7 mouse cellular contexts compared by ENCODE assay signal in the genomic region with DNA sequence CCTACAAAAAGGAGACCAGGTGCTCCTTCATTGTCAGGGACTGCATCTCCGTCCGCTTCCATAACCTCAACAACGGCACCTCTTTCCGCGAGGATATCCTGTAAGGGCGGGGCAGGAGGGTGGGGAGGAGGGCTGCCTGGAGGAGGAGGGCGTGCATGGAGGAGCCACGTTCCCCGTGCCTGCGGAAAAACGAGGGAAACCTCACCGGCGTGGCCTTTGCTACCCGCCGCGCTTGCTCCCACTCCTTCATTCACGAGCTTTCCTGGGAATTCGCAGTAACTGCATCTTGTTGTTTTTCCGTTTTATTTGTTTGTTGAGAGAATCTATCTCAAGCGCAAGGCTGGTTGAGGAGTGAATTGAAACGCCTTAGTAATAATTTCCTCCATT. TPM values are rescaled to one million over a fixed set of nuclear protein-coding genes. Genes with fewer than 3 reads are reported as not detected.
DNase-seq lines count a peak whose midpoint lies in the region; ATAC-seq and TF ChIP-seq lines count a peak whose summit lies in the region.

No protein-coding gene starts in this region.

- no peak for TF ChIP-seq CTCF in testis, adult 2 months (IDR thresholded peaks at IDR 0.05; ENCODE audit: control insufficient read depth, insufficient read depth, insufficient replicate concordance, low read depth, low read length)
- no peak for TF ChIP-seq CTCF in stomach, postnatal 0 days (IDR thresholded peaks at IDR 0.05; ENCODE audit: low read depth)

- no peak for TF ChIP-seq EP300 in stomach, postnatal 0 days (optimal IDR thresholded peaks at IDR 0.05)

- under 1% methylated on average over 21 of the region's 21 CpGs for WGBS in forebrain, embryonic 12.5 days
- WGBS in liver, embryonic 12.5 days (ENCODE audit: insufficient replicate concordance) = 1% methylated on average over 21 of the region's 21 CpGs
- WGBS in stomach, postnatal 0 days = under 1% methylated on average over 21 of the region's 21 CpGs

- ATAC-seq in forebrain, embryonic 12.5 days (ENCODE audit: low FRiP score) = peak; percentile 72
- peak; percentile 79 for ATAC-seq in liver, embryonic 12.5 days
- peak; percentile 55 for ATAC-seq in stomach, postnatal 0 days (ENCODE audit: low FRiP score, low TSS enrichment)

- peak overlapping the region; percentile 91 for H3K4me2 ChIP-seq in forebrain, embryonic 12.5 days
- H3K4me2 ChIP-seq in liver, embryonic 12.5 days = peak overlapping the region; percentile 92
- H3K4me2 ChIP-seq in stomach, postnatal 0 days (replicated peaks; ENCODE audit: low read depth) = peak overlapping the region; percentile 88

- H3K36me3 ChIP-seq in testis, adult 2 months (ENCODE audit: control insufficient read depth, insufficient read depth, low read length) = no peaks in the 10 kb centered on the region
- peaks cover 5% of the 10 kb centered on the region; the same call in 1 of the 2 replicates for H3K36me3 ChIP-seq in forebrain, embryonic 12.5 days (replicated peaks)
- H3K36me3 ChIP-seq in liver, embryonic 12.5 days = peaks cover 47% of the 10 kb centered on the region
- H3K36me3 ChIP-seq in stomach, postnatal 0 days (ENCODE audit: control insufficient read depth, insufficient read depth, low read length) = no peaks in the 10 kb centered on the region

- no peaks in the 10 kb centered on the region for H3K9me3 ChIP-seq in forebrain, embryonic 12.5 days
- H3K9me3 ChIP-seq in liver, embryonic 12.5 days (replicated peaks) = no peaks in the 10 kb centered on the region
- no peaks in the 10 kb centered on the region for H3K9me3 ChIP-seq in stomach, postnatal 0 days (ENCODE audit: control insufficient read depth, low read length)

- peaks cover 17% of the 10 kb centered on the region for H3K4me1 ChIP-seq in testis, adult 2 months (ENCODE audit: control insufficient read depth, insufficient read depth, low read length)
- H3K4me1 ChIP-seq in forebrain, embryonic 12.5 days = peaks cover 23% of the 10 kb centered on the region
- H3K4me1 ChIP-seq in liver, embryonic 12.5 days = peaks cover 42% of the 10 kb centered on the region
- H3K4me1 ChIP-seq in stomach, postnatal 0 days (replicated peaks; ENCODE audit: control insufficient read depth, insufficient read depth) = peaks cover 3% of the 10 kb centered on the region; the same call in 1 of the 2 replicates

- no peaks in the 10 kb centered on the region for H3K27me3 ChIP-seq in testis, adult 2 months (ENCODE audit: control insufficient read depth, insufficient read depth, low read length)
- no peaks in the 10 kb centered on the region for H3K27me3 ChIP-seq in forebrain, embryonic 12.5 days
- no peaks in the 10 kb centered on the region for H3K27me3 ChIP-seq in liver, embryonic 12.5 days (replicated peaks)
- H3K27me3 ChIP-seq in stomach, postnatal 0 days (ENCODE audit: control insufficient read depth, insufficient read depth, low read length) = no peaks in the 10 kb centered on the region

- intact Hi-C loops in left cerebral cortex, postnatal 4 days (cut with DNase I) = no loop called here

- H3K9ac ChIP-seq in forebrain, embryonic 12.5 days = peak overlapping the region; percentile 76
- peak overlapping the region; percentile 85 for H3K9ac ChIP-seq in liver, embryonic 12.5 days
- peak overlapping the region; percentile 73 for H3K9ac ChIP-seq in stomach, postnatal 0 days (ENCODE audit: low read length)

- peak overlapping the region; percentile 99 for H3K4me3 ChIP-seq in testis, adult 2 months (ENCODE audit: control insufficient read depth, low read depth, low read length)
- H3K4me3 ChIP-seq in forebrain, embryonic 12.5 days (replicated peaks) = peak overlapping the region; percentile 74
- peak overlapping the region; percentile 71 for H3K4me3 ChIP-seq in liver, embryonic 12.5 days
- peak overlapping the region; percentile 73 for H3K4me3 ChIP-seq in stomach, postnatal 0 days (ENCODE audit: low read depth, low read length)

- H3K27ac ChIP-seq in testis, adult 2 months (ENCODE audit: control insufficient read depth, insufficient read depth, low read depth, low read length) = peak overlapping the region; percentile 95
- H3K27ac ChIP-seq in forebrain, embryonic 12.5 days = peak overlapping the region; percentile 83
- peak overlapping the region; percentile 96 for H3K27ac ChIP-seq in liver, embryonic 12.5 days
- peak overlapping the region; percentile 81 for H3K27ac ChIP-seq in stomach, postnatal 0 days (replicated peaks)

- DNase-seq in testis, postnatal 14 days (ENCODE audit: low spot score) = no peak
- no peak for DNase-seq in stomach, postnatal 0 days (ENCODE audit: low spot score)
- DNase-seq in left cerebral cortex, postnatal 4 days = no peak
- DNase-seq in adipocyte (ENCODE audit: low spot score) = no peak

- TF ChIP-seq POLR2A in testis, adult 2 months (IDR thresholded peaks at IDR 0.05; ENCODE audit: control insufficient read depth, low read depth, low read length) = no peak

RNA-seq across cellular contexts. Expression of gene Zswim3, which starts 0.4 kb away (rescaled TPM):
- polyA plus RNA-seq in testis, adult 2 months (2012; rRNA removed) = 18.0 and 19.5 TPM in 2 replicates
- polyA plus RNA-seq in forebrain, embryonic 12.5 days (2016; fragmentation: Nextera tagmentation; extraction: Ambion mirVana) = 10.2 and 10.7 TPM in 2 replicates
- 4.8 and 5.9 TPM in 2 replicates for polyA plus RNA-seq in liver, embryonic 12.5 days (2016; fragmentation: Nextera tagmentation; extraction: Ambion mirVana)
- 3.8 and 4.4 TPM in 2 replicates for polyA plus RNA-seq in stomach, postnatal 0 days (2015; fragmentation: Nextera tagmentation; extraction: Ambion mirVana)
- 1 to 10 TPM; 6.9 to 8.0 TPM for total RNA-seq in left cerebral cortex, postnatal 4 days (2021)

RNA-seq across cellular contexts. Expression of gene Acot8, which starts 0.6 kb away (rescaled TPM):
- 45.6 and 47.9 TPM in 2 replicates for polyA plus RNA-seq in testis, adult 2 months (2012; rRNA removed)
- polyA plus RNA-seq in forebrain, embryonic 12.5 days (2016; fragmentation: Nextera tagmentation; extraction: Ambion mirVana) = 13.2 and 13.7 TPM in 2 replicates
- polyA plus RNA-seq in liver, embryonic 12.5 days (2016; fragmentation: Nextera tagmentation; extraction: Ambion mirVana) = 20.3 and 21.5 TPM in 2 replicates
- 39.4 and 43.8 TPM in 2 replicates for polyA plus RNA-seq in stomach, postnatal 0 days (2015; fragmentation: Nextera tagmentation; extraction: Ambion mirVana)
- total RNA-seq in left cerebral cortex, postnatal 4 days (2021) = 10 to 100 TPM; 20.6 to 20.8 TPM

RNA-seq across cellular contexts. Expression of gene Zswim1, which starts 17.2 kb away (rescaled TPM):
- polyA plus RNA-seq in testis, adult 2 months (2012; rRNA removed) = 25.3 and 26.0 TPM in 2 replicates
- polyA plus RNA-seq in forebrain, embryonic 12.5 days (2016; fragmentation: Nextera tagmentation; extraction: Ambion mirVana) = 21.4 and 25.7 TPM in 2 replicates
- polyA plus RNA-seq in liver, embryonic 12.5 days (2016; fragmentation: Nextera tagmentation; extraction: Ambion mirVana) = 8.9 and 9.1 TPM in 2 replicates
- polyA plus RNA-seq in stomach, postnatal 0 days (2015; fragmentation: Nextera tagmentation; extraction: Ambion mirVana) = 10.1 and 11.4 TPM in 2 replicates
- total RNA-seq in left cerebral cortex, postnatal 4 days (2021) = 10 to 100 TPM; 17.5 to 17.8 TPM

RNA-seq across cellular contexts. Expression of gene Snx21, which starts 19.7 kb away (rescaled TPM):
- 9.7 and 11.9 TPM in 2 replicates for polyA plus RNA-seq in testis, adult 2 months (2012; rRNA removed)
- 11.5 and 13.0 TPM in 2 replicates for polyA plus RNA-seq in forebrain, embryonic 12.5 days (2016; fragmentation: Nextera tagmentation; extraction: Ambion mirVana)
- 5.5 TPM in 2 replicates for polyA plus RNA-seq in liver, embryonic 12.5 days (2016; fragmentation: Nextera tagmentation; extraction: Ambion mirVana)
- polyA plus RNA-seq in stomach, postnatal 0 days (2015; fragmentation: Nextera tagmentation; extraction: Ambion mirVana) = 13.9 and 14.9 TPM in 2 replicates
- total RNA-seq in left cerebral cortex, postnatal 4 days (2021) = 10 to 100 TPM; 52.8 to 56.9 TPM

RNA-seq across cellular contexts. Expression of gene Spata25, which starts 23.0 kb away (rescaled TPM):
- 154 and 173 TPM in 2 replicates for polyA plus RNA-seq in testis, adult 2 months (2012; rRNA removed)
- polyA plus RNA-seq in forebrain, embryonic 12.5 days (2016; fragmentation: Nextera tagmentation; extraction: Ambion mirVana) = not detected in 2 replicates
- polyA plus RNA-seq in liver, embryonic 12.5 days (2016; fragmentation: Nextera tagmentation; extraction: Ambion mirVana) = not detected in 2 replicates
- not detected in 2 replicates for polyA plus RNA-seq in stomach, postnatal 0 days (2015; fragmentation: Nextera tagmentation; extraction: Ambion mirVana)
- 1 to 10 TPM; 1.1 to 1.2 TPM for total RNA-seq in left cerebral cortex, postnatal 4 days (2021)
